Mouse (Mus musculus) liver, postnatal 0 days (tissue): ENCODE results near the gene Crnkl1.

Experiments used
- CTCF ChIP-seq: sonication (generic); IDR thresholded peaks from 2 replicates; pipeline ENCODE4 v1.5.1; 2016; ENCODE audit warnings: antibody characterized with exemption, low read depth
- EP300 ChIP-seq: IDR thresholded peaks from 2 replicates; pipeline ENCODE4 v1.6.1; 2016; ENCODE audit warnings: antibody characterized with exemption, low read depth, mild to moderate bottlenecking

- TF ChIP-seq CTCF (no peak), EP300 (no peak)
Observed at GRCm38 (mm10) chr2:145903983-145904616, 30.7 kb downstream of the Crnkl1 start.
